Mouse (Mus musculus) hindbrain, embryonic 14.5 days (tissue): ENCODE data around the gene Ctdsp1. TPM values are rescaled to one million over a fixed set of nuclear protein-coding genes. Genes with fewer than 3 reads are reported as not detected.

ENCODE experiments used
- ATAC-seq: fragments of 200-750 bp; cut with Nextera tagmentation; 2 replicates; pipeline ENCODE4 v1.8.0; 2017; ENCODE audit warnings: moderate number of reproducible peaks, mild to moderate bottlenecking, moderate TSS enrichment, moderate library complexity; ENCODE audit not compliant: low FRiP score
- DNase-seq: peaks from one replicate; pipeline ENCODE4 v3.0.0-alpha.2; 2015; ENCODE audit warnings: low spot score
- H3K27ac ChIP-seq: fragments of 300-500 bp; sonication (generic); 2 replicates; pipeline ENCODE4 v1.5.1; 2014; ENCODE audit warnings: mild to moderate bottlenecking, moderate library complexity
- H3K27me3 ChIP-seq: fragments of 300-500 bp; sonication (generic); 2 replicates; pipeline ENCODE4 v1.6.1; 2014; ENCODE audit warnings: mild to moderate bottlenecking, low read length, mixed read lengths; ENCODE audit not compliant: control insufficient read depth, insufficient read depth
- H3K36me3 ChIP-seq: fragments of 300-500 bp; sonication (generic); replicated peaks from 2 replicates; pipeline ENCODE4 v1.6.1; 2014; ENCODE audit not compliant: control insufficient read depth, insufficient read depth
- H3K4me1 ChIP-seq: fragments of 300-500 bp; sonication (generic); replicated peaks from 2 replicates; pipeline ENCODE4 v1.6.1; 2014; ENCODE audit warnings: antibody characterized with exemption, low read length, mixed read lengths; ENCODE audit not compliant: control insufficient read depth, insufficient read depth
- H3K4me2 ChIP-seq: fragments of 300-500 bp; sonication (generic); replicated peaks from 2 replicates; pipeline ENCODE4 v1.6.1; 2014; ENCODE audit warnings: mild to moderate bottlenecking, moderate library complexity
- H3K4me3 ChIP-seq: fragments of 300-500 bp; sonication (generic); replicated peaks from 2 replicates; pipeline ENCODE4 v1.5.1; 2014; ENCODE audit warnings: mild to moderate bottlenecking, low read length
- H3K9ac ChIP-seq: fragments of 300-500 bp; sonication (generic); 2 replicates; pipeline ENCODE4 v1.6.1; 2014
- H3K9me3 ChIP-seq: fragments of 300-500 bp; sonication (generic); 2 replicates; pipeline ENCODE4 v1.6.1; 2016; ENCODE audit warnings: low read length; ENCODE audit not compliant: control insufficient read depth
- WGBS: fragments of 180-500 bp; shearing (Covaris S2); extraction: QIAGEN DNeasy Blood & Tissue Kit; methylation state at CpG from one replicate; pipeline ENCODE4 v1.1.7; 2014; 5-methylcytosine and 5-hydroxymethylcytosine counted together
- polyA plus RNA-seq: library from polyadenylated mRNA; unstranded; fragments of >200 nt; fragmentation: Nextera tagmentation; extraction: Ambion mirVana; gene quantifications from 2 replicates; pipeline ENCODE4 v1.2.1, GENCODE M21; 2014

Gene Ctdsp1
- polyA plus RNA-seq, 1 experiment from 2014 or later: 20.8 TPM

GRCm38 (mm10) chr1:74357531-74357930 is 33.8 kb upstream of the Ctdsp1 start:
- Histone ChIP-seq H3K36me3 (peaks cover 5% of the 10 kb centered on the region; the same call in 1 of the 2 replicates), H3K27ac (no peak overlapping the region), H3K4me3 (no peak overlapping the region), H3K4me1 (no peaks in the 10 kb centered on the region), H3K9me3 (no peaks in the 10 kb centered on the region), H3K4me2 (no peak overlapping the region), H3K9ac (no peak overlapping the region), H3K27me3 (no peaks in the 10 kb centered on the region)
- ATAC-seq (no peak), DNase-seq (no peak)

GRCm38 (mm10) chr1:74359952-74360517 is 31.3 kb upstream of the Ctdsp1 start:
- Histone ChIP-seq H3K9ac (no peak overlapping the region), H3K27me3 (no peaks in the 10 kb centered on the region), H3K27ac (no peak overlapping the region), H3K4me2 (no peak overlapping the region), H3K4me3 (no peak overlapping the region), H3K4me1 (no peaks in the 10 kb centered on the region), H3K9me3 (no peaks in the 10 kb centered on the region), H3K36me3 (no peaks in the 10 kb centered on the region)
- WGBS: 90% methylated on average over 5 of the region's 5 CpGs
- ATAC-seq (no peak), DNase-seq (no peak)

- DNase-seq (peak; percentile 88), ATAC-seq (peak; percentile 62; the same call in 1 of the 2 replicates)
- no peak within 1 kb of the TSS for H3K4me2 ChIP-seq
- no peaks in the 10 kb centered on the region for H3K9me3 ChIP-seq
- no peak within 1 kb of the TSS for H3K27ac ChIP-seq
- H3K4me3 ChIP-seq: no peak within 1 kb of the TSS
- H3K27me3 ChIP-seq: no peaks in the 10 kb centered on the region
- no peak within 1 kb of the TSS for H3K9ac ChIP-seq
- WGBS: 0% methylated on average over 2 of the region's 2 CpGs
- H3K36me3 ChIP-seq: no peaks in the 10 kb centered on the region
- no peaks in the 10 kb centered on the region for H3K4me1 ChIP-seq
These were observed 29.5 kb upstream of the Ctdsp1 start, which contains the start of gene Catip for GRCm38 (mm10) chr1:74361812-74362211. TSS of gene Catip (plus strand) at chr1:74362108.

GRCm38 (mm10) chr1:74362325-74363229 is 28.7 kb upstream of the Ctdsp1 start:
- no peak overlapping the region for H3K27ac ChIP-seq
- H3K4me3 ChIP-seq: no peak overlapping the region
- H3K27me3 ChIP-seq: no peaks in the 10 kb centered on the region
- H3K9ac ChIP-seq: no peak overlapping the region
- no peak overlapping the region for H3K4me2 ChIP-seq
- H3K36me3 ChIP-seq: no peaks in the 10 kb centered on the region
- H3K4me1 ChIP-seq: no peaks in the 10 kb centered on the region
- DNase-seq: no peak
- ATAC-seq: peak; percentile 37; the same call in 1 of the 2 replicates
- H3K9me3 ChIP-seq: no peaks in the 10 kb centered on the region
- WGBS: 64% methylated on average over 17 of the region's 17 CpGs

GRCm38 (mm10) chr1:74363437-74363836 is 27.9 kb upstream of the Ctdsp1 start:
- Histone ChIP-seq H3K4me1 (no peaks in the 10 kb centered on the region), H3K27ac (no peak overlapping the region), H3K9ac (no peak overlapping the region), H3K27me3 (no peaks in the 10 kb centered on the region), H3K9me3 (no peaks in the 10 kb centered on the region), H3K4me2 (no peak overlapping the region), H3K36me3 (no peaks in the 10 kb centered on the region), H3K4me3 (no peak overlapping the region)
- WGBS: 74% methylated on average over 5 of the region's 5 CpGs
- DNase-seq (no peak), ATAC-seq (no peak)

GRCm38 (mm10) chr1:74364270-74364669 is 27.0 kb upstream of the Ctdsp1 start:
- no peak for ATAC-seq
- DNase-seq: no peak
- Histone ChIP-seq H3K27ac (no peak overlapping the region), H3K9ac (no peak overlapping the region), H3K4me3 (no peak overlapping the region), H3K36me3 (no peaks in the 10 kb centered on the region), H3K4me2 (no peak overlapping the region), H3K27me3 (no peaks in the 10 kb centered on the region), H3K9me3 (no peaks in the 10 kb centered on the region), H3K4me1 (no peaks in the 10 kb centered on the region)
- 84% methylated on average over 8 of the region's 8 CpGs for WGBS

- 23% methylated on average over 34 of the region's 34 CpGs for WGBS
- ATAC-seq: peak; percentile 37; the same call in 1 of the 2 replicates
These were observed 23.2 kb upstream of the Ctdsp1 start for GRCm38 (mm10) chr1:74367886-74368645.

GRCm38 (mm10) chr1:74370040-74370439 is 21.3 kb upstream of the Ctdsp1 start:
- no peak overlapping the region for H3K4me2 ChIP-seq
- DNase-seq (no peak), ATAC-seq (no peak)
- H3K4me1 ChIP-seq: no peaks in the 10 kb centered on the region
- H3K4me3 ChIP-seq: no peak overlapping the region
- no peaks in the 10 kb centered on the region for H3K9me3 ChIP-seq
- H3K27ac ChIP-seq: no peak overlapping the region
- no peak overlapping the region for H3K9ac ChIP-seq
- WGBS: 57% methylated on average over 4 of the region's 4 CpGs
- H3K27me3 ChIP-seq: no peaks in the 10 kb centered on the region
- H3K36me3 ChIP-seq: no peaks in the 10 kb centered on the region

More at GRCm38 (mm10) chr1:74367886-74368645, 23.2 kb upstream of the Ctdsp1 start:
- H3K4me2 ChIP-seq: peak overlapping the region; percentile 48
- no peak overlapping the region for H3K27ac ChIP-seq
- no peaks in the 10 kb centered on the region for H3K9me3 ChIP-seq
- no peaks in the 10 kb centered on the region for H3K36me3 ChIP-seq
- peak overlapping the region; percentile 29; the same call in 1 of the 2 replicates for H3K9ac ChIP-seq
- no peaks in the 10 kb centered on the region for H3K27me3 ChIP-seq
- DNase-seq: no peak
- H3K4me3 ChIP-seq: peak overlapping the region; percentile 18
- H3K4me1 ChIP-seq: no peaks in the 10 kb centered on the region

- no peaks in the 10 kb centered on the region for H3K27me3 ChIP-seq
- no peak for DNase-seq
- no peak overlapping the region for H3K4me2 ChIP-seq
- H3K36me3 ChIP-seq: no peaks in the 10 kb centered on the region
- no peaks in the 10 kb centered on the region for H3K4me1 ChIP-seq
- ATAC-seq: no peak
- H3K27ac ChIP-seq: no peak overlapping the region
- 80% methylated on average over 4 of the region's 4 CpGs for WGBS
- H3K9ac ChIP-seq: no peak overlapping the region
- H3K9me3 ChIP-seq: no peaks in the 10 kb centered on the region
- no peak overlapping the region for H3K4me3 ChIP-seq
These were observed 17.9 kb upstream of the Ctdsp1 start for GRCm38 (mm10) chr1:74373372-74373771.
